ENCODE assay signal across 29 mouse cellular contexts in genomic region chr6:26650101-26650500, GRCm38 (mm10).
A peak's percentile ranks its signal among the peaks of the same experiment; 100 is the strongest.
DNase-seq lines count a peak whose midpoint lies in the region; ATAC-seq and TF ChIP-seq lines count a peak whose summit lies in the region.
"Had no signal": no experiment of that assay in that cellular context is flagged by ENCODE, and none has a peak within 500 bp of the region (broad histone marks: within the 10 kb centered on the region; RNA-seq: fewer than 3 reads in every experiment).

No protein-coding gene starts in this region.

- TF ChIP-seq POLR2A in brain, embryonic 14.5 days (IDR thresholded peaks at IDR 0.05; ENCODE audit: borderline replicate concordance, extremely low read depth, insufficient read depth, insufficient read length, poor library complexity, severe bottlenecking) = no peak

- peak; percentile 2 for DNase-seq in hindbrain, embryonic 11.5 days (ENCODE audit: low spot score)
- DNase-seq in hindbrain, embryonic 10.5 days (ENCODE audit: low spot score) = no peak
- peak; percentile 1 for DNase-seq in R1 (ENCODE audit: low read depth, low spot score)
- DNase-seq in brain, embryonic 14.5 days (ENCODE audit: low read depth) = peak; percentile 37
- no peak for DNase-seq in left cerebral cortex, adult 8-10 months (ENCODE audit: low spot score in 2 of 2)
- DNase-seq: adrenal gland, adult 2 months; adrenal gland, postnatal 36 days; cerebellum, adult 11-12 months; cerebellum, postnatal 10 days; gastrocnemius, postnatal 14 days; kidney, adult 9 months; kidney, postnatal 14 days; layer of hippocampus, adult 9-11 months; lung, embryonic 14.5 days; lung, postnatal 14 days; retina, postnatal 1 day; right cerebral cortex, postnatal 14 days had no signal

- no peak overlapping the region for H3K4me2 ChIP-seq in hindbrain, embryonic 11.5 days (replicated peaks; ENCODE audit: low read depth, low read length)
- H3K4me2 ChIP-seq in hindbrain, embryonic 16.5 days (ENCODE audit: low read length) = no peak overlapping the region
- no peak overlapping the region for H3K4me2 ChIP-seq in kidney, embryonic 15.5 days
- H3K4me2 ChIP-seq: embryonic facial prominence, embryonic 15.5 days; forebrain, embryonic 13.5 days; limb, embryonic 12.5 days; liver, embryonic 15.5 days; lung, embryonic 14.5 days; midbrain, embryonic 12.5 days; stomach, embryonic 15.5 days had no signal

- no peaks in the 10 kb centered on the region for H3K9me3 ChIP-seq in hindbrain, embryonic 11.5 days (ENCODE audit: control insufficient read depth, low read length)
- H3K9me3 ChIP-seq in hindbrain, embryonic 10.5 days = no peaks in the 10 kb centered on the region
- no peaks in the 10 kb centered on the region for H3K9me3 ChIP-seq in hindbrain, embryonic 16.5 days (ENCODE audit: control insufficient read depth, low read length)
- no peaks in the 10 kb centered on the region for H3K9me3 ChIP-seq in kidney, embryonic 15.5 days (replicated peaks)
- H3K9me3 ChIP-seq: embryonic facial prominence, embryonic 10.5 days; embryonic facial prominence, embryonic 15.5 days; forebrain, embryonic 13.5 days; limb, embryonic 12.5 days; liver, embryonic 15.5 days; midbrain, embryonic 12.5 days; stomach, embryonic 15.5 days had no signal

- H3K36me3 ChIP-seq in hindbrain, embryonic 11.5 days (ENCODE audit: control insufficient read depth, insufficient read depth, low read length) = no peaks in the 10 kb centered on the region
- no peaks in the 10 kb centered on the region for H3K36me3 ChIP-seq in hindbrain, embryonic 10.5 days
- H3K36me3 ChIP-seq in hindbrain, embryonic 16.5 days (ENCODE audit: control insufficient read depth, insufficient read depth, low read length) = no peaks in the 10 kb centered on the region
- no peaks in the 10 kb centered on the region for H3K36me3 ChIP-seq in kidney, embryonic 15.5 days
- H3K36me3 ChIP-seq: embryonic facial prominence, embryonic 10.5 days; embryonic facial prominence, embryonic 15.5 days; limb, embryonic 12.5 days; liver, embryonic 15.5 days; midbrain, embryonic 12.5 days; stomach, embryonic 15.5 days had no signal

- 67% methylated on average over 5 of the region's 5 CpGs for WGBS in hindbrain, embryonic 11.5 days
- WGBS in hindbrain, embryonic 10.5 days = 71% methylated on average over 5 of the region's 5 CpGs
- WGBS in hindbrain, embryonic 16.5 days = 52% methylated on average over 5 of the region's 5 CpGs
- WGBS in kidney, embryonic 15.5 days = 48% methylated on average over 5 of the region's 5 CpGs

- no peak overlapping the region for H3K9ac ChIP-seq in hindbrain, embryonic 11.5 days (ENCODE audit: low read depth, low read length)
- no peak overlapping the region for H3K9ac ChIP-seq in hindbrain, embryonic 16.5 days (ENCODE audit: low read depth, low read length)
- no peak overlapping the region for H3K9ac ChIP-seq in kidney, embryonic 15.5 days
- H3K9ac ChIP-seq: embryonic facial prominence, embryonic 15.5 days; forebrain, embryonic 13.5 days; limb, embryonic 12.5 days; liver, embryonic 15.5 days; lung, embryonic 14.5 days; midbrain, embryonic 12.5 days; stomach, embryonic 15.5 days had no signal

- H3K27me3 ChIP-seq in hindbrain, embryonic 11.5 days (ENCODE audit: control insufficient read depth, insufficient read depth, low read length) = no peaks in the 10 kb centered on the region
- no peaks in the 10 kb centered on the region for H3K27me3 ChIP-seq in hindbrain, embryonic 10.5 days (ENCODE audit: insufficient read depth, poor library complexity, severe bottlenecking)
- H3K27me3 ChIP-seq in hindbrain, embryonic 16.5 days (replicated peaks; ENCODE audit: control insufficient read depth, insufficient read depth, low read length) = no peaks in the 10 kb centered on the region
- H3K27me3 ChIP-seq in kidney, embryonic 15.5 days = no peaks in the 10 kb centered on the region
- H3K27me3 ChIP-seq: embryonic facial prominence, embryonic 15.5 days; forebrain, embryonic 13.5 days; limb, embryonic 12.5 days; liver, embryonic 15.5 days; midbrain, embryonic 12.5 days; stomach, embryonic 15.5 days had no signal

- ATAC-seq in hindbrain, embryonic 11.5 days (ENCODE audit: low FRiP score) = no peak; the same call in 1 of the 2 replicates
- ATAC-seq in hindbrain, embryonic 16.5 days = peak; percentile 40; the same call in 1 of the 2 replicates
- no peak for ATAC-seq in kidney, embryonic 15.5 days (replicated peaks; ENCODE audit: low FRiP score)
- ATAC-seq: activated CD4-positive, CD25-positive, alpha-beta regulatory T cell, adult 4 months; CD4-positive, CD25-positive, alpha-beta regulatory T cell, adult 4 months; forebrain, embryonic 13.5 days; intestine, postnatal 0 days had no signal

- no peak overlapping the region for H3K4me3 ChIP-seq in hindbrain, embryonic 11.5 days (ENCODE audit: low read depth, low read length)
- H3K4me3 ChIP-seq in hindbrain, embryonic 10.5 days = no peak overlapping the region
- no peak overlapping the region for H3K4me3 ChIP-seq in hindbrain, embryonic 16.5 days (ENCODE audit: low read length)
- no peak overlapping the region for H3K4me3 ChIP-seq in kidney, embryonic 15.5 days (replicated peaks)
- H3K4me3 ChIP-seq: embryonic facial prominence, embryonic 10.5 days; embryonic facial prominence, embryonic 15.5 days; forebrain, embryonic 13.5 days; limb, embryonic 12.5 days; liver, embryonic 15.5 days; midbrain, embryonic 12.5 days; stomach, embryonic 15.5 days had no signal

- H3K4me1 ChIP-seq in hindbrain, embryonic 11.5 days (replicated peaks; ENCODE audit: control insufficient read depth, insufficient read depth, low read length) = no peaks in the 10 kb centered on the region
- H3K4me1 ChIP-seq in hindbrain, embryonic 10.5 days (replicated peaks) = no peaks in the 10 kb centered on the region
- no peaks in the 10 kb centered on the region for H3K4me1 ChIP-seq in hindbrain, embryonic 16.5 days (ENCODE audit: control insufficient read depth, insufficient read depth, low read depth, low read length)
- no peaks in the 10 kb centered on the region for H3K4me1 ChIP-seq in kidney, embryonic 15.5 days
- H3K4me1 ChIP-seq: embryonic facial prominence, embryonic 10.5 days; embryonic facial prominence, embryonic 15.5 days; forebrain, embryonic 13.5 days; limb, embryonic 12.5 days; liver, embryonic 15.5 days; midbrain, embryonic 12.5 days; stomach, embryonic 15.5 days had no signal

- no peak overlapping the region for H3K27ac ChIP-seq in hindbrain, embryonic 11.5 days (ENCODE audit: low read depth, low read length)
- H3K27ac ChIP-seq in hindbrain, embryonic 10.5 days = no peak overlapping the region
- H3K27ac ChIP-seq in hindbrain, embryonic 16.5 days (ENCODE audit: low read depth, low read length) = no peak overlapping the region
- no peak overlapping the region for H3K27ac ChIP-seq in kidney, embryonic 15.5 days
- H3K27ac ChIP-seq: embryonic facial prominence, embryonic 10.5 days; embryonic facial prominence, embryonic 15.5 days; forebrain, embryonic 13.5 days; limb, embryonic 12.5 days; liver, embryonic 15.5 days; midbrain, embryonic 12.5 days; stomach, embryonic 15.5 days had no signal

- no peak for TF ChIP-seq CTCF in brain, embryonic 14.5 days (IDR thresholded peaks at IDR 0.05; ENCODE audit: borderline replicate concordance, extremely low read depth, insufficient read depth, insufficient read length)

Comparison
In these comparisons a context has a peak if more than half of its experiments do, and no peak if none do; other contexts are left out.
1. DNase-seq: peak in hindbrain, embryonic 11.5 days (single experiment), R1 (single experiment) and brain, embryonic 14.5 days (single experiment); none in hindbrain, embryonic 10.5 days (single experiment) and left cerebral cortex, adult 8-10 months (0 of 2).